In genomic region chr13:95260391-95260790, GRCm38 (mm10) we compare ENCODE assay signal across 18 mouse cellular contexts. TPM values are rescaled to one million over a fixed set of nuclear protein-coding genes. Genes with fewer than 3 reads are reported as not detected.
A peak's percentile ranks its signal among the peaks of the same experiment; 100 is the strongest.
DNase-seq lines count a peak whose midpoint lies in the region; ATAC-seq lines count a peak whose summit lies in the region.
"Had no signal": no experiment of that assay in that cellular context is flagged by ENCODE, and none has a peak within 500 bp of the region (broad histone marks: within the 10 kb centered on the region; RNA-seq: fewer than 3 reads in every experiment).

No protein-coding gene starts in this region.

- no peaks in the 10 kb centered on the region for H3K36me3 ChIP-seq in heart, embryonic 12.5 days
- H3K36me3 ChIP-seq: forebrain, embryonic 15.5 days; neural tube, embryonic 13.5 days had no signal

- peaks cover 10% of the 10 kb centered on the region for H3K4me1 ChIP-seq in heart, embryonic 12.5 days (replicated peaks)
- H3K4me1 ChIP-seq: forebrain, embryonic 15.5 days; neural tube, embryonic 13.5 days had no signal

- no peak overlapping the region for H3K4me2 ChIP-seq in heart, embryonic 12.5 days
- H3K4me2 ChIP-seq: forebrain, embryonic 15.5 days; neural tube, embryonic 13.5 days had no signal

- intact Hi-C loops in heart, postnatal 36 days (cut with DNase I): no loop called here

- 7% methylated on average over 1 of the region's 1 CpGs for WGBS in heart, embryonic 12.5 days

- no peak overlapping the region for H3K4me3 ChIP-seq in heart, embryonic 12.5 days
- H3K4me3 ChIP-seq: forebrain, embryonic 15.5 days; neural tube, embryonic 13.5 days had no signal

- no peak overlapping the region for H3K9ac ChIP-seq in heart, embryonic 12.5 days
- H3K9ac ChIP-seq: forebrain, embryonic 15.5 days; neural tube, embryonic 13.5 days had no signal

- no peaks in the 10 kb centered on the region for H3K27me3 ChIP-seq in heart, embryonic 12.5 days (replicated peaks)
- H3K27me3 ChIP-seq: forebrain, embryonic 15.5 days; neural tube, embryonic 13.5 days had no signal

- H3K27ac ChIP-seq in heart, embryonic 12.5 days (ENCODE audit: poor library complexity, severe bottlenecking): no peak overlapping the region
- H3K27ac ChIP-seq: forebrain, embryonic 15.5 days; hindbrain, postnatal 0 days; neural tube, embryonic 13.5 days had no signal

- DNase-seq in heart, postnatal 36 days: no peak
- peak; percentile 13 for DNase-seq in ovary, postnatal 36 days (ENCODE audit: low spot score)
- DNase-seq in ovary, postnatal 10 days (ENCODE audit: low spot score): no peak
- DNase-seq in lung, postnatal 10 days: peak; percentile 22
- peak; percentile 69 for DNase-seq in yolk sac, embryonic 10.5 days (ENCODE audit: low spot score)
- DNase-seq in right cerebral cortex, postnatal 25 days: no peak
- no peak for DNase-seq in left cerebral cortex, adult 18-20 months (ENCODE audit: low spot score in 2 of 2)
- DNase-seq: adrenal gland, adult 2 months; cerebellum, adult 2 months; gastrocnemius, postnatal 10 days; heart, postnatal 14 days; liver; retina, postnatal 1 day; spleen, adult 18-20 months had no signal

- ATAC-seq in heart, embryonic 12.5 days (ENCODE audit: insufficient number of reproducible peaks, low FRiP score): peak; percentile 51
- ATAC-seq: forebrain, embryonic 15.5 days; hindbrain, postnatal 0 days had no signal

- no peaks in the 10 kb centered on the region for H3K9me3 ChIP-seq in heart, embryonic 12.5 days (replicated peaks)
- H3K9me3 ChIP-seq: forebrain, embryonic 15.5 days; neural tube, embryonic 13.5 days had no signal

RNA-seq across cellular contexts. Expression of gene Pde8b, which starts 10.3 kb away (rescaled TPM):
- polyA plus RNA-seq in heart, embryonic 12.5 days (2016; fragmentation: Nextera tagmentation; extraction: Ambion mirVana): 0.57 and 0.91 TPM in 2 replicates
- 1 to 10 TPM; 3.6 to 3.7 TPM for total RNA-seq in heart, postnatal 36 days (2021)
- total RNA-seq in left cerebral cortex, adult 18-20 months (2021): 100 to 1,000 TPM; 137 to 147 TPM

Comparison
In these comparisons a context has a peak if more than half of its experiments do, and no peak if none do; other contexts are left out.
1. DNase-seq: peak in ovary, postnatal 36 days (single experiment), lung, postnatal 10 days (single experiment) and yolk sac, embryonic 10.5 days (single experiment); none in heart, postnatal 36 days (0 of 2), ovary, postnatal 10 days (single experiment), right cerebral cortex, postnatal 25 days (single experiment) and left cerebral cortex, adult 18-20 months (0 of 2).
2. RNA of gene Pde8b, which starts 10.3 kb away (total RNA-seq): 137 to 147 TPM in left cerebral cortex, adult 18-20 months; 3.6 to 3.7 TPM in heart, postnatal 36 days; every median in the first group is over 10 times any median in the second.